Mouse (Mus musculus): Measurements from ENCODE around the gene Mxra7.
"Not testable (repeated sequence)": the region's sequence is repeated elsewhere in the genome, so short reads cannot be mapped to it uniquely, and the experiment has no call there.

The Mxra7 gene

DNA sequence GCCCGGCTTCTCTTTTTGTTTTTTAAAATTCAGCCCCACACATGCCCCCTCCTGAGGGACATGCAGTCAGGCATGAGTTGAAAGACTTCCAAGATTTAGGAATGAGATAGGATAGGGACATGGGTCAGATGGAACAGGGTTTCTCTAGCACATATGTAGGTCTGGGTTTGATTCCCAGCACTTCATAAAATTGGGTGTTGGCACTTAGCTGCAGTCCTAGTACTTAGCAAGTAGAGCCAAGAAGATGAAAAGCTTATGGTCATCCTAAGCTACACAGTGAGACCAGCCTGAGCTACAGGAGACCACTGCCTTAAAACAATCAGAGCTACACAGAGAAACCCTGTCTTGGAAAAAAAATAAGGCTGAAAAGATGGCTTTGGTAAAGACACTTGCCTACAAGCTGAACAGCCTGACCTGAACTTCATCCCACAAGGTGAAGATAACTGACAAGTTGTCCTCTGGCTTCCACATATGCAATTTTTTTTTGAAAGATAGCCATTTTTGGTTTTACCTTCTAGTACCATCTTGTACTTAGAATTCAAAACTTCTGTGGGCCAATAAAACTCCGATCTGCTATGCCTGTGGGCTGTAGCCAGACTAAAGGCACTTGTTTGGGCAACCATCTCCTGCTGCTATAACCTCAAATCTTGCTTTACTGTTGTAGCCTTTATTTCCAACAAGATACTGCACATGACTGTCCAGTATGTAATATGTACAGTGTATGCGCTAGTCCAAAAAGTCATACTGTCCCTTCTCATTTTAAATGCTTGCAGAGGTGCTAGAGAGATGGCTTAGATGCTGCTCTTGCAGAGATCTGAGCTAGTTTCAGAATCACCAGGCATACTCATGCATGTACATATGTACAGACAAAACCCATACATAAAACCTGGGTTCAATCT lies 19.6 kb upstream of the Mxra7 start:
- DNase-seq (ENCODE audit: low spot score in 2 of 2) = no peak

DNA sequence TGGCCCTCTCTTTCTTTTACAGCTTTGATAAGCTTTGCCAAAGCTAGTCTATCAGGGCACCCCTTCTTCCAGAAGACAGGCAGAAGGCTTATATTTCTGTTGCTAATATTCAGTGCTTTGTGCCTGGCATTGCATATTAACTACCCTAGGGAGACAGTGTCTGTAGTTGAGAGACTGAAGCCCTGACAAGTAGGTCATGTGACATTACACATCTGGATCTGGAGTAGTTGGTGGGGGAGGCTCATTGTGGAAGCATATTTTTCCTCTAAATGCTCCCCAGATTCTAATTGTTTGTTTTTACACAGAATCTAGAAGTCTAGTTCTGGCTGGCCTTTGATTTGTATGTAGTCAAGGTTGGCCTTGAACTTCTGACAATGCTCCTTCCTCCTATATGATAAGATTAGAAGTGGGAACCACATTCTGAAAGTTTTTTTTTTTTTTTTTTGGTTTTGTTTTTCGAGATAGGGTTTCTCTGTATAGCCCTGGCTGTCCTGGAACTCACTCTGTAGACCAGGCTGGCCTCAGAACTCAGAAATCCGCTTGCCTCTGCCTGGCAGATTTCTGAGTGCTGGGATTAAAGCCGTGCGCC lies 18.8 kb upstream of the Mxra7 start:
- no peak for DNase-seq (ENCODE audit: low spot score in 2 of 2)

DNA sequence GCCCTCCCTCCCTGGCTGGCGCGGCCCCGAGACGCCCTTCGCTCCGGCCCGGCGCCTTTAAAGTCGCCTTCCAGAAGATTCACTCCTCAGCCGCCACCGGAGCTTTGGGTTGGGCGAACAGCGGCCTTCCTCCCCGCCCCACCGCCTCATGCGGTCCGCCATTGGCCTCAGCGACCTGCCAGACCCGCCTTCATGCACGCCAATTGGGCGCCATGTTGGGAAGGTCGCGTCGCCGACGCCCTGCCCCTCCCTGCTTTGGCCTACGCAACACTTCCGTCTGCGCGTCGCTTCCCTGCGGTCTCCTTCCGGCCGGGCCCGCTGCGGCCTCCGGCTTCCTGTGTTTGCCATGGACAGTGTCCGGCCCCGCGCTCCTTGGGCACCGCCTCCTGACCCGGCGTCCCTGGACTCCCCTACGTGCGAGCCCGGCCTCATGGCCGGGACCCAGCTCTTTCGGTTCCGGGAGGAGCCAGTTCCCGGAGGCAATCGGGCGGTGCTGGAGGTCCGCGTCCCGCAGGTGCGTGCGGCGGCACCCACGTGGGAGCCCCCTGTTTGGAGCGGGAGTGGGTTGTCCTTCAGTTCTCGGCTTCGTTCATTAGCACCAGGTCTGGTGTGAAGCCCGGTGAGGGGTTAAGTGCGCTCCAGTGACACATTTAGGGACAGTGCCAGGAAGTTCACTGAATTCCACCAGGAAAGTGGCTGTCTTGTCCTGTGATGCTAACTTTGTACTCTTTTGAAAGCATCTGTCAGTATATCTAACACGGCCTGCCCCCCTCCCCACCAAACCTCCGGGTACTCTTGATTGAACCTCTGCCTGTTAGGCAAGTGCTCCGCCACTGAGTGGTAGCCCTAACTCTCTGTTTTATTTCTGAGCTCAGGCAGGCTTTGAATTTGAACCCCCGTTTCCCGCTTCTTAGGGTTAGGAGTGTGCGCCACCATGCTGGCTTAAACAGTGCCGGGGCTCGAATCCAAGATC lies 15.7 kb upstream of the Mxra7 start, which contains the start of the genes Mettl23 and Jmjd6:
Mettl23 (plus strand) TSS at position 18 of the 973 bp plus-strand sequence.
Jmjd6 (minus strand) TSS at position 189 of the 973 bp plus-strand sequence.
- DNase-seq (ENCODE audit: low spot score in 2 of 2) = peak; percentile 95 to 96

DNA sequence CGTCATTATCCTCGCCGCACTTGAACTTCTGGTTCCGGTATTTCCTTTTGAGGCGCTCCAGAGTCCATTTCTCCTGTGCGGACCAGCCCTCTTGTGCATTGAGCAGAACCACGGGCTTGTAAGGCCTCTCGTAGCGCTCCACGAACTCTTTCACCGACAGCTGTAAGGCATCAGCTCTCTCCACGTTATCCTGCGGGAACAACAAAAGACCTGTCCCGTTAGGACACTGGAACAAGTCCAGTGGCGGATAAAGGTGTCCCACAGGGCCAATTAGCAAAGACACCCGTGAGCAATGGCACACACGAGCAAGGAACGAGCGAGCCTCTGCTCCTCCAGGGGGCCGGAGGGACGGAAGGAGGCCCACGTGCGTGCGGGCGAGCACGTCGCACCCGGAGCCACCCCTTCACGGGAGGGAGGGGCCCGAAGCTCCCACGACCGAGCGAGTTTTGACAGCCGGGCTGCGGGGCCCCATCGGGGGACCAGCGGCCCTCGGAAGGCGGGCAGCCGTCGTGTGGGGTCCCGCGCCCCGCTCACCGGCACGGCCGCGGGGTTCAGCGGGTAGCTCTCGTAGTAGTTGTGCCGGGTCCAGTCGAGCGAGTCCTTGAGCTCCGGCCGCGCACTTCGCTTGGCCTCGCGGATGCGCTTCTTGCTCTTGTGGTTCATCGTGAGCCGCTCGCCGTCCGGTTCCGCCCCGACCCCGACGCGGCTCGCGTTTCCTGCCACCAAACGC lies 14.8 kb upstream of the Mxra7 start:
- DNase-seq (ENCODE audit: low spot score in 2 of 2) = peak; percentile 62 to 66

DNA sequence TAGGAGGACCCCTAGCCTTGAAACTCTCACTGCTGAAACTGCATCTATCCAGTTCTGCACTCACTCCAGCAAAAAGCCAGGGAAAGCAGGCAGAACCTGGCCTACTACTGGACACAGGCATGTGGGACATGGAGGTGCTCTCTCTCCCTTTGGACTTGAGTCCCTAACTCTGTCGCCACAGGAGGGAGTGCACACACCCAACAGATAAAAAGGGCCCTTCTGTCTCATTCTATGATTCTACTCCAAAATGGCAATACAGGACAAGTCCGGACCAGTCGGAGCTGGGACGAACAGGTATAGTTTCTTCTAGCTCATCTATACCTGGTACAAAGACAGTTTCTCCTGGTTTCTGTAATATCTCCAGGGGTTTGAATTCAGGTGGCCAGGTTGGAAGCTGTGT lies 12.9 kb upstream of the Mxra7 start:
- DNase-seq (ENCODE audit: low spot score in 2 of 2) = no peak

DNA sequence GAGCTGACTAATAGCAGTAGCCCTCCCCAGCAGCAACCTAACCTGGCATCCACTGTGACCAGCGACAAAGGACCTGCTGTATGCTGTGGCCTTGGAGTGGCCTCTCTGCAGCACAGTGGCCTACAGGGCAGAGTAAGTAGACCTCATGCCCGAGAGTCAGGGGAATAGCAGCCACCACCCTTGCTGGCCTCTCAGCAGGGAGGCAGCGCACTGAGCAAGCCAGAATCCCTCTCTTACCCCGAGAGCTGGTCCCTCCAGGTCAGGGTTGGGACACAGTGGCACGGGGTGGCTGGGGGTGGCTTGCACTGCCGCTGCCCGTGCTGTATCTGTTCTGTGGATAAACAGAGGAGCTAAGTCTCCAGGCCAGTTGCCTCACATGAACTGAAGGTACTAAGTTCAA lies 11.8 kb upstream of the Mxra7 start:
- DNase-seq (ENCODE audit: low spot score in 2 of 2) = no peak

DNA sequence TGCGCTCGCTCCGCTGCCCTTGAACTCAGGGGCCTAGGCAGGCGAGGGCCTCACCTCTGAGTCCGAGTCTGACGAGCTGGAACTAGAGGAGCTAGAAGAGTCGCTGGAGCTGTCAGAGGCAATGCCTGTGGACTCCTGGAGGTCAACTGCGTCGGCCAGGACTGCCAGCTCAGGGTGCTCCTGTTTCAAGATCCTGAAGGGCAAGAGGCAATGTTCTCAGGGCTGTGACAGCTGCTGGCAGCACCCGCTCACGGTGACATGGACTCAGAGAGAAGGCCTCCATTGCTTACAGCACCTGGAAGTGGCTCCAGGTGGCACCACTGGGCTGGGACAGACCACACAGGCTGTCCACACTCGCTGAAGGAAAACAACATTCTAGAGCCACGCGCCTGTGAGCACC lies 11.1 kb upstream of the Mxra7 start:
- DNase-seq (ENCODE audit: low spot score in 2 of 2) = no peak

DNA sequence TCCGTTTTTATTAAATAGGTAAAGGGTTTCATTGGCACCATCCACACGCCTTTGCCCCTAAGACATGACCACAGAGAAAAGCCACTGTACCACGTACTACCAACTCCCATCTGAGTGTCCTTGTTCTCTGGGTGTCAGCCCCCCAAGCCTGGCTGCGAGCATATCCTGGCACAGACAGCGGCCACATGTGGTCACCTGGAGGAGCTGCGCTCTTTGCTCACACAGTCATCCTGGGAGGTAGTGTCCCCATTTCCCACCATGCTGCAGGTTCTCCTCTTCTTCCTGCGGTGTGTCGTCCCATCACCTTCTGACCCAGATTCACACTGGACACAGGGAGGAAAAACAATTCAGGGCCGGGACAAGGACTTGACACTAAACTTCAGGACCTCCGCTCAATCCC lies 9.6 kb upstream of the Mxra7 start:
- DNase-seq (ENCODE audit: low spot score in 2 of 2) = no peak

DNA sequence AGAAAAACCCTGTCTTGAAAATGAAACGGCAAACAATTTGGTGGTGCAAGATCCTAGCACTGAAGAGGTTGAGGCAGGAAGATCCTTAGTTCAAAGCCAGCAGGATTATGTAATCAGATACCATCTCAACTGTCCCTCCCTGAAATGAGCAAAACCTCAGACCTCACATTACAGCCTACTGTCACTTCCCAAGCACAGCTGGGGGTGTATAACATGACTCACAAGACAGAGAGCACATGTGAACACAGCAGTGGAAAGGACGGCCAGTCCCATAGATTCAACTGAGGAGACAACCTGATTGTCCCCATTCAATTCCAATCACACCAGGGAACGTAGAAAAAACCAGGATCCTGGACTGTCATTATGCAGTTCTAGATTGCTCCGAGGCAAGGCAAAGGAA lies 8.4 kb upstream of the Mxra7 start:
- DNase-seq (ENCODE audit: low spot score in 2 of 2) = no peak

DNA sequence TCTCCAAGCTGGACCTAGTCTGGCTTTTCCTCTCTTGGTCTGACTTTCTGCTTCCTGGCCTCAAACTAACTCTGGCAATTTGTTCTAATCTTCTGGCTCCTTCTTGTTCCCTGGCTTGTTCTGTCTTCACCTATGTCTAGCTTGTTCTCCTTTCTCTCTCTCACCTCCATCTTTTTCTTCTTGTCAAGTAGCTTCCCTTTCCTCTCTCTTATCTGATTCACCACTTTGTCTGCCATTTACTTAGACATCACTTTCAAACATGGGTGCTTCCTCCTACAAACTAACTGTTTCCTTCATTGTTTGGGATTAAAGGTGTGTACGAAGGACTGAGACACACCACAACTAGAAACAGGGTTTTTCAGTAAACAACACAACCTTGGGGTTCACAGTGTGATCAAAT lies 7.1 kb upstream of the Mxra7 start:
- DNase-seq (ENCODE audit: low spot score in 2 of 2) = no peak

DNA sequence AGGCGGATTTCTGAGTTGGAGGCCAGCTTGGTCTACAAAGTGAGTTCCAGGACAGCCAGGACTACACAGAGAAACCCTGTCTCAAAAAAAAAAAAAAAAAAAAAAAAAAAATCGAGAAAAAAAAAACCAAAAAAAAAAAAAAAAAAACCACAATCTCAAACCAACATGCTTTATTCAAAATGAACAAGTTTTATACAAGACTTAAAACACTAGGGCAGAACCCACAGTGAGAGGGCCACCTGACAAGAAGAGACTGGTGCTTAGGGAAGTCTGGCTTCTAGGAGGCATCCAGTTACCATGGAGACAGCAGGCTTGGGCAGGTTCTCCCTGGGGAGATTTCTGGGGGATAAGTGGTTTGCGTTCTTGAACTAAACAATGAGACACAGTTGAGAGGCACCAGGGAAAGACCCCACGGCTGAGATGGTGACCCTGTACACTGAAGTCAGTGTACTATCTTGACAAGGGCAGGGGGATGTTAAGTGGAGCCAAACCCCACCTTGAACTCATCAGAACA lies 4.4 kb upstream of the Mxra7 start:
- no peak for DNase-seq (ENCODE audit: low spot score in 2 of 2)

DNA sequence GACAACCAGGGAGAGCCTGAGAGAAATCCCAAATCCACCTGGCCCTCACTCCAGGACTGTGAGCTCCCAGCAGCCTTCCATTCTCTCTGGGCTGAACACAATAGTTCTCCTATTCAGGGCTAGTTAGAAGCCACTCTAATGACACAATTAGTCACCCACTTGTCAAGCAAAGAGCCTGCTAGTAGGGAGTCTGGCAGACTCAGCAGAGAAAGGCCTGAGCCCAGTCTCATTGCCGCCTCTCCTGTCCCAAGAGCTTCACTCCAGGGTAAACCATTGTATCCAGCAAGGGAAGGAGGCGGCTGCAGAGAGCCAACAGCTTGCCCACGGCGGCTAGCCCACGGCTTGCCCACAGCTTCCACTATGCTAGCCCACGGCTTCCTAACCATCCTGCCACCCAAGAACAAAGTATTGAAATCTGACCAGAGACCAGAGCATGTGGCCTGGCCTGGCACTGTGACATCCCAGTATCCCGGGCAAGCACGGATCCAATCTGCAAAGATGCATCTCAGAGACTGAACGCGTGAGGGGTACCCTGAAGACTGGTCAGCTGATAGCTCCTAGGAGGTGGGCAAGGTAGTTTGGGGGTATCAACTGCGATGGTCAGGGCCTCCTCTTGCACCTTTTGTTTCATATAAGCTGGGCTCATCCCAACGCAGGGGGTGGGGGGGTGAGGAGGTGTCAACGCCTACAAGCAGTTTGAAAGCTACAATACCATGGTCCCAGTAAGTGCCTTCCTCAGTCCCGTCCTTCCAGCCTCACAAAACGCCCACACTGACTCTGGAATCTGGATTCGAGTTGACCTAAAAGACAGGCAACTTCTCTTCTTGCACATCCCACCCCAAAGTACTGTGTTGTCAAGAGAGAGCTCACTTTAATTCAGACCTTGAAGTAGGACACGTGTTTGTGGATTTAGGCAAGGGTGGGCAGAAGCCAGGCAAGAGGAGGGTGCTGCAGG lies 1.0 kb downstream of the Mxra7 start:
- DNase-seq (ENCODE audit: low spot score in 2 of 2) = no peak

DNA sequence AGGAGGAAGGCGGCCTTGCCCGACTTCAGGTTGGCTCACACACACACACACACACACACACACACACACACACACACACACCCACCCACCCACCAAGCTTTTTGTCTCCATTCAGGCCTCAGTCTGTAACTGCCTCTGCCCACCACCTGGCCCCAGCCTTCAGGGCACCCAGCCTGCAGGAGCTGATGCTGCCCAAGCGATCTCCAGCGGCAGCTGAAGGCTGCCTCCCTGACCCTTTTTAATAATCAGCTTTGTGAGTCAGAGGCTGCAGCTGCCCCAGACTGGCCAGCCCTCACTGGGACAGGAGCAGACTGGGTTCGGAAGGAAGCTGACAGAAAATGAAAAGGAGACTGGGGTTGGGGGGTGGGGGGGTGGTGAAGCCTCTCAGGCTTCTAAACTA lies 2.6 kb downstream of the Mxra7 start:
- no peak for DNase-seq (ENCODE audit: low spot score in 2 of 2)

DNA sequence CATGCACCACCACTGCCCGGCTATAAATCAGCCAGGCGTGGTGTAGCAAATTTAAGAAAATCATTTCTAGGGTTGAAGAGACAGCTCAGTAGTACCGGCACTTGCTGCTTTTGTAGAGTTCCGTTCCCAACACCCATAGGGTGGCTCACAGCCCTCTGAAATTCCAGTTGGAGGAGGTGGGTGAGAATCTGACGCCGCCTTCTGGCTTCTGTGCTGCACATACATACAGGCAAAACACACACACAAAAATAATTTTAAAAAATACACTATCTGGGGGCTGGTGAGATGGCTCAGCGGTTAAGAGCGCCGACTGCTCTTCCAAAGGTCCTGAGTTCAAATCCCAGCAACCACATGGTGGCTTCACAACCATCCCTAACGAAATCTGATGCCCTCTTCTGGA lies 4.0 kb downstream of the Mxra7 start:
- DNase-seq (ENCODE audit: low spot score in 2 of 2) = not testable (repeated sequence)

DNA sequence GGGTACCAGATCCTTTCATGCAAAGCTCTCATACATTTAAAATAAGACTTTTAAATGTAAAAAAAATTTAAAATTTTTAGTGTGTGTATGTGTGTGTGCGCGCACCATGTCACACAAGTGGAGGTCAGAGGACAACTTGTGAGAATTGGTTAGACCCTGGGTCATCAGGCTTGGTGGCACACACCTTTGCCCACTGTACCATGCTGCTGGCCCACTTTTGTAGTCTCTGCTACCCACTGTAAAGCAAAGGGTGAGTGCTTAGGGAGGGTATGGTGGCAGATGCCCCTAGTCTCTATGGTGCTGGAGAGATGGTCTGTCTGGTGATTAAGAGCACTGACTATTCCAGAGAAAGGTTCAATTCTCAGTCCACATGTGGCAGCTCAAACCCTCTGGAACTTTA lies 4.6 kb downstream of the Mxra7 start:
- no peak for DNase-seq (ENCODE audit: low spot score in 2 of 2)

DNA sequence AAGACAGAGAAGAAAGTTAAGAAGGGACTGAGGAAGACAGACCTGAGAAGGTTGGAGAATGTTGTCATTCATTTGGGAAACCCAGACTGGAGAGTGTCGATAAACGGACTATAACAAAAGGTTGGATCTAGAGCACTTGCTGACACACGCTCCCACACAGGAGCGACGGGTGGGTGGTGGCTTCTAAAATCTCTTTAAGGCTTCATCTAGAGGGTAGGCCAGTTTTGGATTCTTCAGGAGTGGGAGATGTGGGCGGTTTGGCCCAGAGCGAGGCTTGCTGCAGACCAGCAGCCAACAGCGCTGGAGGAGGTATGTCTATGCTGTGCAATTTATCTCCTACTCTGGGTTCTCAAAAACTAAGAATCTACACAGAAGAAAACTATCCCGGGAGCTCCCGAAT lies 5.2 kb downstream of the Mxra7 start:
- no peak for DNase-seq (ENCODE audit: low spot score in 2 of 2)

DNA sequence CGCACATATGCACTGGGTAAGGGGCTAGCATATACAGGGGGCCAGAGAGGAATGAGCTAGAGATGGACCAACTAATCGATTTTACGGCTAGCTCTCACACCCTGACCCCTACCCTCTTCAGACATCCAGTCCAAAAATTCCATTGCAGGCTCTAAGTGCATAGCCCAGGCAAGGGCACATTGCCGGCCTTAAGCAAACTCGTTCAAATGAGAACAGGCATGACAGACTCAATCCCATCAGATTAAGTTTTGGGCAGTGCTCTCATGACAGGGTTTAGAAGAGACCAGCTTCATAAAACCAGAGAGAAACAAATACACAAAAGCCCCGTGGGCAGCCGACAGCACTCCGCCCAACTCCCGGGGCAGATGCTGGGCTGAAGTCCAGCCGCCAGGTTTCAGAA lies 5.6 kb downstream of the Mxra7 start:
- no peak for DNase-seq (ENCODE audit: low spot score in 2 of 2)

DNA sequence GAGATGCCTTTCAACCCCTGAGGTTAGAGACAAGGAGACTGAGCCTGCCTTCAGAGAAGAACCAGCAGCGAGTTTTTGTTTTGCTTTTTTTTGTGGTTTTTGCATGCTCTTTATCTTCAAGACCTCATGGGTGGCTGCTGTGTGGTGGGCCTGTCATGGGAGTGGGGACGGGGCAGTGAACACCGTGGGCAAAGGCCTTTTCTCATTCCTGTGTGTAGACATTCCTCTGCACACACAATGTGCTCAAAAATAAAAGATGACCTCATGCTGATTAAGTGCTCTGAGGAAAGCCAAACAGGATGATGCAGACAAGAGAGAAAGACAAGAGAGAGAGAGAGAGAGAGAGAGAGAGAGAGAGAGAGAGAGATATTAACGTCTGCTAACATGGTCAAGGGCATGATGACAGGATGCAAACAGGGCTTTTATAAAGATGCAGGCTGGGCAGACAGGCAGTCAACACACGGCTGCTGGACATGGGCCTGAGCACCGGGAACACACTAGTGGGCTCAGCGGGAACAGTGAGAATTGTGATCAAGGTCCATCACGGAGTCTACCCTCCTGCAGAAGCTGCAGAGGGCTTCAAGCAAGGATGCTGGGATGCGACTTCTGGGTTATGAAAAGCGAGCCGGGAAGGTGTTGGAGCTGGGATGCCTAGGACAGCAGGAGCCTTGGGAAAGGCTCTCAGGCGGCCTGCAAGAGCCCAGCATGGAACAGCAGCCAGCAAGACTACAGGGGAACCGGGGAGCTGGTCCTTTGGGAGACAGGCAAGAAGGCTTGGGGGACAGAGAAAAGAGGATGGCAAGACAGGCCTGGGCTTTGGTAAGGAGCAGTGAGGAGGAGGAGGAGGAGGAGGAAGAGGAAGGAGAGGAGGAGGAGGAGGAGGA lies 6.5 kb downstream of the Mxra7 start:
- no peak for DNase-seq (ENCODE audit: low spot score in 2 of 2)
